Mouse (Mus musculus): ENCODE results near the gene Chaf1a. TPM values are rescaled to one million over a fixed set of nuclear protein-coding genes. Genes with fewer than 3 reads are reported as not detected.

The Chaf1a gene
- total and polyA plus RNA-seq, 2 experiments from 2014 or later, result 2.7 to 2.8 TPM

GRCm38 (mm10) chr17:56006956-56007355 lies 33.3 kb upstream of the Chaf1a start:
- ATAC-seq (ENCODE audit: low FRiP score) (no peak), DNase-seq (ENCODE audit: low spot score) (no peak)
- no peak overlapping the region for H3K27ac ChIP-seq (ENCODE audit: low read depth, low read length)
- no peak overlapping the region for H3K9ac ChIP-seq (replicated peaks; ENCODE audit: low read length, poor library complexity, severe bottlenecking)
- H3K27me3 ChIP-seq (ENCODE audit: insufficient read depth, low read length), result no peaks in the 10 kb centered on the region
- H3K4me3 ChIP-seq (ENCODE audit: low read depth, low read length), result no peak overlapping the region
- WGBS, result 60% methylated on average over 10 of the region's 10 CpGs
- H3K9me3 ChIP-seq (ENCODE audit: low read length), result no peaks in the 10 kb centered on the region
- H3K4me2 ChIP-seq (ENCODE audit: low read depth, low read length, poor library complexity, severe bottlenecking), result no peak overlapping the region
- H3K36me3 ChIP-seq (ENCODE audit: insufficient read depth, low read length), result 0 out of 2 replicates have a peak, but pooled peaks cover 7% of the 10 kb centered on the region
- H3K4me1 ChIP-seq (ENCODE audit: insufficient read depth, low read length), result peaks cover 11% of the 10 kb centered on the region
- no peak for TF ChIP-seq CTCF (IDR thresholded peaks at IDR 0.05)

- H3K9me3 ChIP-seq (ENCODE audit: low read length), result no peaks in the 10 kb centered on the region
- no peak overlapping the region for H3K9ac ChIP-seq (replicated peaks; ENCODE audit: low read length, poor library complexity, severe bottlenecking)
- TF ChIP-seq CTCF (IDR thresholded peaks at IDR 0.05), result no peak; the same call in 1 of the 2 replicates
- DNase-seq (ENCODE audit: low spot score), result no peak
- peak overlapping the region; percentile 88 for H3K27ac ChIP-seq (ENCODE audit: low read depth, low read length)
- WGBS, result 35% methylated on average over 13 of the region's 14 CpGs
- H3K4me1 ChIP-seq (ENCODE audit: insufficient read depth, low read length), result peaks cover 11% of the 10 kb centered on the region
- 0 out of 2 replicates have a peak, but pooled peaks cover 11% of the 10 kb centered on the region for H3K36me3 ChIP-seq (ENCODE audit: insufficient read depth, low read length)
- no peaks in the 10 kb centered on the region for H3K27me3 ChIP-seq (ENCODE audit: insufficient read depth, low read length)
- peak overlapping the region; percentile 66 for H3K4me3 ChIP-seq (ENCODE audit: low read depth, low read length)
- H3K4me2 ChIP-seq (ENCODE audit: low read depth, low read length, poor library complexity, severe bottlenecking), result peak overlapping the region; percentile 96; the same call in 1 of the 2 replicates
- peak; percentile 39 for ATAC-seq (ENCODE audit: low FRiP score)
These were observed 32.5 kb upstream of the Chaf1a start for GRCm38 (mm10) chr17:56007444-56008355.

GRCm38 (mm10) chr17:56008356-56009087 lies 31.7 kb upstream of the Chaf1a start:
- no peak for TF ChIP-seq CTCF (IDR thresholded peaks at IDR 0.05)
- ATAC-seq (ENCODE audit: low FRiP score) (peak; percentile 93), DNase-seq (ENCODE audit: low spot score) (peak; percentile 99)
- H3K4me2 ChIP-seq (ENCODE audit: low read depth, low read length, poor library complexity, severe bottlenecking), result peak overlapping the region; percentile 96
- 0% methylated on average over 21 of the region's 21 CpGs for WGBS
- H3K4me1 ChIP-seq (ENCODE audit: insufficient read depth, low read length), result peaks cover 11% of the 10 kb centered on the region
- H3K4me3 ChIP-seq (ENCODE audit: low read depth, low read length), result peak overlapping the region; percentile 66
- 0 out of 2 replicates have a peak, but pooled peaks cover 14% of the 10 kb centered on the region for H3K36me3 ChIP-seq (ENCODE audit: insufficient read depth, low read length)
- H3K9ac ChIP-seq (replicated peaks; ENCODE audit: low read length, poor library complexity, severe bottlenecking), result peak overlapping the region; percentile 72
- peak overlapping the region; percentile 88 for H3K27ac ChIP-seq (ENCODE audit: low read depth, low read length)
- no peaks in the 10 kb centered on the region for H3K27me3 ChIP-seq (ENCODE audit: insufficient read depth, low read length)
- no peaks in the 10 kb centered on the region for H3K9me3 ChIP-seq (ENCODE audit: low read length)

GRCm38 (mm10) chr17:56009088-56009961 lies 30.9 kb upstream of the Chaf1a start:
- peak; percentile 93 for DNase-seq (ENCODE audit: low spot score)
- TF ChIP-seq CTCF (IDR thresholded peaks at IDR 0.05), result peak; percentile 59
- Histone ChIP-seq H3K9ac (replicated peaks; ENCODE audit: low read length, poor library complexity, severe bottlenecking) (peak overlapping the region; percentile 72), H3K4me3 (ENCODE audit: low read depth, low read length) (peak overlapping the region; percentile 66), H3K36me3 (ENCODE audit: insufficient read depth, low read length) (0 out of 2 replicates have a peak, but pooled peaks cover 15% of the 10 kb centered on the region), H3K9me3 (ENCODE audit: low read length) (no peaks in the 10 kb centered on the region), H3K4me2 (ENCODE audit: low read depth, low read length, poor library complexity, severe bottlenecking) (peak overlapping the region; percentile 96), H3K27me3 (ENCODE audit: insufficient read depth, low read length) (no peaks in the 10 kb centered on the region), H3K27ac (ENCODE audit: low read depth, low read length) (peak overlapping the region; percentile 88), H3K4me1 (ENCODE audit: insufficient read depth, low read length) (peaks cover 11% of the 10 kb centered on the region)
- 1% methylated on average over 58 of the region's 62 CpGs for WGBS
- peak; percentile 87 for ATAC-seq (ENCODE audit: low FRiP score)

GRCm38 (mm10) chr17:56009962-56010240 lies 30.3 kb upstream of the Chaf1a start:
- no peak for TF ChIP-seq CTCF (IDR thresholded peaks at IDR 0.05)
- Histone ChIP-seq H3K4me3 (ENCODE audit: low read depth, low read length) (peak overlapping the region; percentile 66), H3K27ac (ENCODE audit: low read depth, low read length) (peak overlapping the region; percentile 88), H3K4me2 (ENCODE audit: low read depth, low read length, poor library complexity, severe bottlenecking) (peak overlapping the region; percentile 96), H3K36me3 (ENCODE audit: insufficient read depth, low read length) (peaks cover 17% of the 10 kb centered on the region; the same call in 1 of the 2 replicates), H3K4me1 (ENCODE audit: insufficient read depth, low read length) (peaks cover 11% of the 10 kb centered on the region), H3K9ac (replicated peaks; ENCODE audit: low read length, poor library complexity, severe bottlenecking) (peak overlapping the region; percentile 72), H3K27me3 (ENCODE audit: insufficient read depth, low read length) (no peaks in the 10 kb centered on the region), H3K9me3 (ENCODE audit: low read length) (no peaks in the 10 kb centered on the region)
- WGBS, result 41% methylated on average over 2 of the region's 2 CpGs
- ATAC-seq (ENCODE audit: low FRiP score), result no peak
- DNase-seq (ENCODE audit: low spot score), result no peak
